Mouse (Mus musculus) ES-Bruce4 (cell line): Measurements from ENCODE around the gene Map4.

Experiments
- CTCF ChIP-seq: IDR thresholded peaks from one replicate; pipeline ENCODE4 v1.8.1; 2011; ENCODE audit warnings: low read depth, low read length
- EP300 ChIP-seq: IDR thresholded peaks from 2 replicates; pipeline ENCODE4 v1.6.1; 2011; ENCODE audit warnings: low read depth, low read length; ENCODE audit not compliant: insufficient read depth

DNA sequence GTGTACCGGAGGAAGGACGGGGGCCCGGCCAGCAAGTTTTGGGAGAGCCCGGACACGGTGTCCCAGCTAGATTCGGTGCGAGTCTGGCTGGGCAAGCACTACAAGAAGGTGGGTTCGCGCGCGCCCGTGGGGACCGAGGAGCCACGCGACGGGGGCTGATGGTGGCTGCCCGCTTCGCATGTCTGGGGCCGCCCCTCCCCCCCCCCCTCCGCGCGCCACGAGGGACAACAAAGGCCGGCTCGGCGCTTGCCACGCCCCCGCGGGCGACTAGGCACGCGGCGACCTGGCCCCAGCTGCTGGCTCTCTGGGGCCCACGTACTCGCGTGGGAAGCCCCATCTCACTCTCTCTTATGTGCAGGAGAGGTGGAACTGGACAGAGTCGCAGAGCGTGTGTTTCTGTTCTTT, 200.9 kb downstream of the Map4 start:
- TF ChIP-seq CTCF (no peak), EP300 (no peak)
